Mouse (Mus musculus): ENCODE data around the gene Vmn1r126. TPM values are rescaled to one million over a fixed set of nuclear protein-coding genes. Genes with fewer than 3 reads are reported as not detected.
"Not testable (repeated sequence)": the region's sequence is repeated elsewhere in the genome, so short reads cannot be mapped to it uniquely, and the experiment has no call there.

The Vmn1r126 gene
- not detected in 2 replicates for polyA plus RNA-seq (2012; rRNA removed)

DNA sequence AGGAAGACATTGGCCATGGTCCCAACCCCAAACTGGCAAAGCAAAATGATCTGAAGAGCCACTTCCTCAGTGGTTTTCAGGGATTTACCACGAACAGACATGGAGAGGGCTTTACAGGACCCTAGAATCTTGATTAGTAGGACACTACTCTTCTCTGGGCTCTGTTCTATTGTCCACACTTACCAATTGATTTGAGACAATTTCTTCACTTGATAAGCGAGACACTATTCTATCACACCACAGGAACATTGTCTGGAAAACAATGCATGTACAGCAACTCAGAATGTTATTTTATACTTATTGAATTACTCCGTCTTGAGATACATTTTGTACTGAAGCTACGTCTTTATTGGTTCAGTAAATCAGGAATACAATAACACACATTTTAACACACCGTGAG, at the start of gene Vmn1r126:
Vmn1r126 (minus strand) TSS at position 101 of the 400 bp plus-strand sequence.
- H3K36me3 ChIP-seq (ENCODE audit: control insufficient read depth, insufficient read depth, low read length); H3K27ac ChIP-seq (ENCODE audit: control insufficient read depth, insufficient read depth, low read length); H3K27me3 ChIP-seq (ENCODE audit: control insufficient read depth, insufficient read depth, low read length); H3K4me3 ChIP-seq (ENCODE audit: control insufficient read depth, insufficient read depth, low read length); H3K4me1 ChIP-seq (replicated peaks; ENCODE audit: control insufficient read depth, insufficient read depth, low read length); DNase-seq: not testable (repeated sequence)
- no CpG with 5 or more reads among the region's 5 CpGs for WGBS

DNA sequence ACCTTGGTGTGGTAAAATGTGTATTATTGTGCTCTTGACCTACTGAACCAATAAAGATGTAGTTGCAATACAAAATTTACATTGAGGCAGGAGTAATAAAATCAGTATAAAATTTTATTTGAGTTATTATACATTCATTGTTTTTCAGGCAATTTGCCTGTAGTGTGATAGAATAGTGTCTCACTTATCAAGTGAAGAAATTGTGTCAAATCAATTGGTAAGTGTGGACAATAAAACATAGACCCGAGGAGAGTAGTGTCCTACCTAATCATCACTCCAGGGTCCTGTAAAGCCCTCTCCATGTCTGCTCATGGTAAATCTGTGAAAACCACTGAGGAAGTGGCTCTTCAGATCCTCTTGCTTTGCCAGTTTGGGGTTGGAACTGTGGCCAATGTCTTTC, 47.8 kb upstream of the Vmn1r126 start, which contains the start of gene Vmn1r128:
Vmn1r128 (plus strand) TSS at position 301 of the 400 bp plus-strand sequence.
- not testable (repeated sequence) for H3K36me3 ChIP-seq (ENCODE audit: control insufficient read depth, insufficient read depth, low read length); H3K27me3 ChIP-seq (ENCODE audit: control insufficient read depth, insufficient read depth, low read length); H3K27ac ChIP-seq (ENCODE audit: control insufficient read depth, insufficient read depth, low read length); H3K4me1 ChIP-seq (replicated peaks; ENCODE audit: control insufficient read depth, insufficient read depth, low read length); DNase-seq; H3K4me3 ChIP-seq (ENCODE audit: control insufficient read depth, insufficient read depth, low read length)
- whole genome bisulfite sequencing, result 81% methylated on average over 1 of the region's 1 CpGs

DNA sequence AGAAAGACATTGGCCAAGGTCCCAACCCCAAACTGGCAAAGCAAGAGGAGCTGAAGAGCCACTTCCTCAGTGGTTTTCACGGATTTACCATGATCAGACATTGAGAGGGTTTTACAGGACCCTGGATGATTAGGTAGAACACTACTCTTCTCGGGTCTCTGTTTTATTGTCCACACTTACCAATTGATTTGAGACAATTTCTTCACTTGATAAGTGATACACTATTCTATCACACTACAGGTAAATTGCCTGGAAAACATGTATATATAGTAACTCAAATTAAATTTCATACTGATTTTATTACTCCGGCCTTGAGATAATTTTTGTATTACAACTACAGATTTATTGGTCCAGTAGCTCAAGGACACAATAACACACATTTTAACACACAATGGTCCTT, 18.5 kb upstream of the Vmn1r126 start, which contains the start of gene Vmn1r127:
Vmn1r127 (minus strand) TSS at position 101 of the 400 bp plus-strand sequence.
- H3K36me3 ChIP-seq (ENCODE audit: control insufficient read depth, insufficient read depth, low read length); H3K4me1 ChIP-seq (replicated peaks; ENCODE audit: control insufficient read depth, insufficient read depth, low read length); DNase-seq; H3K27ac ChIP-seq (ENCODE audit: control insufficient read depth, insufficient read depth, low read length); H3K4me3 ChIP-seq (ENCODE audit: control insufficient read depth, insufficient read depth, low read length); H3K27me3 ChIP-seq (ENCODE audit: control insufficient read depth, insufficient read depth, low read length): not testable (repeated sequence)
- WGBS, result no CpG with 5 or more reads among the region's 3 CpGs

DNA sequence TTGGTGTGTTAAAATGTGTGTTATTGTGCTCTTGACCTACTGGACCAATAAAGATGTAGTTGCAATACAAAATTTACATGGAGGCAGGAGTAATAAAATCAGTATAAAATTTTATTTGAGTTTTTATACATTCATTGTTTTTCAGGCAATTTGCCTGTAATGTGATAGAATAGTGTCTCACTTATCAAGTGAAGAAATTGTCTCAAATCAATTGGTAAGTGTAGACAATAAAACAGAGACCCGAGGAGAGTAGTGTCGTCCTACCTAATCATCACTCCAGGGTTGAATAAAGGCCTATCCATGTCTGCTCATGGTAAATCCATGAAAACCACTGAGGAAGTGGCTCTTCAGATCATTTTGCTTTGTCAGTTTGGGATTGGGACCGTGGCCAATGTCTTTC, 29.4 kb downstream of the Vmn1r126 start, which contains the start of gene Vmn1r125:
Vmn1r125 (plus strand) TSS at position 301 of the 400 bp plus-strand sequence.
- H3K4me3 ChIP-seq (ENCODE audit: control insufficient read depth, insufficient read depth, low read length); H3K4me1 ChIP-seq (replicated peaks; ENCODE audit: control insufficient read depth, insufficient read depth, low read length); H3K27ac ChIP-seq (ENCODE audit: control insufficient read depth, insufficient read depth, low read length); DNase-seq; H3K36me3 ChIP-seq (ENCODE audit: control insufficient read depth, insufficient read depth, low read length); H3K27me3 ChIP-seq (ENCODE audit: control insufficient read depth, insufficient read depth, low read length): not testable (repeated sequence)
- 60% methylated on average over 3 of the region's 3 CpGs for WGBS

DNA sequence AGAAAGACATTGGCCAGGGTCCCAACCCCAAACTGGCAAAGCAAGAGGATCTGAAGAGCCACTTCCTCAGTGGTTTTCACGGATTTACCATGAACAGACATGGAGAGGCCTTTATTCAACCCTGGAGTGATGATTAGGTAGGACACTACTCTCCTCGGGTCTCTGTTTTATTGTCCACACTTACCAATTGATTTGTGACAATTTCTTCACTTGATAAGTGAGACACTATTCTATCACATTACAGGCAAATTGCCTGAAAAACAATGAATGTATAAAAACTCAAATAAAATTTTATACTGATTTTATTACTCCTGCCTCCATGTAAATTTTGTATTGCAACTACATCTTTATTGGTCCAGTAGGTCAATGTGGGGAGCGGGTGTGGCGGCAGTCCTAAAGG, 40.8 kb downstream of the Vmn1r126 start, which contains the start of gene Vmn1r124:
Vmn1r124 (minus strand) TSS at position 101 of the 400 bp plus-strand sequence.
- not testable (repeated sequence) for H3K4me1 ChIP-seq (replicated peaks; ENCODE audit: control insufficient read depth, insufficient read depth, low read length); DNase-seq; H3K4me3 ChIP-seq (ENCODE audit: control insufficient read depth, insufficient read depth, low read length); H3K27me3 ChIP-seq (ENCODE audit: control insufficient read depth, insufficient read depth, low read length); H3K27ac ChIP-seq (ENCODE audit: control insufficient read depth, insufficient read depth, low read length); H3K36me3 ChIP-seq (ENCODE audit: control insufficient read depth, insufficient read depth, low read length)
- 81% methylated on average over 4 of the region's 4 CpGs for WGBS

Other genes starting within 250 kb of the Vmn1r126 start
- not detected in 2 replicates for gene Vmn1r120, start 247.7 kb downstream of the Vmn1r126 start, polyA plus RNA-seq (2012; rRNA removed)
- not detected in 2 replicates for gene Vmn1r121, start 203.0 kb downstream of the Vmn1r126 start, polyA plus RNA-seq (2012; rRNA removed)
- gene Vmn1r122, start 167.3 kb downstream of the Vmn1r126 start, polyA plus RNA-seq (2012; rRNA removed), result not detected in 2 replicates
- not detected in 2 replicates for gene Vmn1r123, start 139.3 kb downstream of the Vmn1r126 start, polyA plus RNA-seq (2012; rRNA removed)
- gene Gm5157, start 111.0 kb downstream of the Vmn1r126 start, polyA plus RNA-seq (2012; rRNA removed), result not detected in 2 replicates
- gene Vmn1r124, start 40.9 kb downstream of the Vmn1r126 start, polyA plus RNA-seq (2012; rRNA removed), result not detected in 2 replicates
- not detected in 2 replicates for gene Vmn1r125, start 29.3 kb downstream of the Vmn1r126 start, polyA plus RNA-seq (2012; rRNA removed)
- gene Vmn1r127, start 18.4 kb upstream of the Vmn1r126 start, polyA plus RNA-seq (2012; rRNA removed), result not detected in 2 replicates
- gene Vmn1r128, start 47.9 kb upstream of the Vmn1r126 start, polyA plus RNA-seq (2012; rRNA removed), result not detected in 2 replicates
- not detected in 2 replicates for gene Vmn1r129, start 59.8 kb upstream of the Vmn1r126 start, polyA plus RNA-seq (2012; rRNA removed)
- gene Gm6882, start 131.3 kb upstream of the Vmn1r126 start, polyA plus RNA-seq (2012; rRNA removed), result not detected in 2 replicates
- gene Vmn1r130, start 210.3 kb upstream of the Vmn1r126 start, polyA plus RNA-seq (2012; rRNA removed), result not detected in 2 replicates
- gene Vmn1r131, start 244.6 kb upstream of the Vmn1r126 start, polyA plus RNA-seq (2012; rRNA removed), result not detected in 2 replicates

All from thymus, adult 2 months (tissue).